Mouse (Mus musculus): ENCODE results near the gene Hspg2. TPM values are rescaled to one million over a fixed set of nuclear protein-coding genes. Genes with fewer than 3 reads are reported as not detected.
A peak's percentile ranks its signal among the peaks of the same experiment; 100 is the strongest.

The Hspg2 gene
- polyA plus RNA-seq, 1 experiment from 2014 or later, result 15.2 TPM

DNA sequence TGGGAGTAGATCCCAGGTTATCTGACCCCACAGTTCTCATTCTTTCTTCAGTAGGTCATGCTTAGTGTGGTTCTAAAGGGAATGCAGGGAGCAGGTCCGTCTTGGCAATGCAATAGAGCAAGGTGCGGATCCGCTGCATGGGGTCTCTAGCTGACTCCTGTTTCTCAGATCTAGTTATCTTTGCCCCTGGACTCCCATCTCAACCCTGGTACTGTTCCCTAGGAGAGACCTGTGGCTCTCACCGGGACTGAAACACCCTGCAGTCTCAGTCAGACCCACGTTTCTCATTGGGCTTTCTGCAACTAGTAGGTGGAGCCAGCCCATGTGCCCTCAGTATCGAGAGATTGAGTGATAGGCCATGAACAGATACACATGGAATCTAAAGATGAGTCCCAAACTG, 9.0 kb downstream of the Hspg2 start:
- H3K4me1 ChIP-seq (replicated peaks), result peaks cover 98% of the 10 kb centered on the region
- no peaks in the 10 kb centered on the region for H3K9me3 ChIP-seq
- H3K27ac ChIP-seq, result peak overlapping the region; percentile 81; the same call in 1 of the 2 replicates
- WGBS, result 53% methylated on average over 6 of the region's 6 CpGs
- peaks cover 10% of the 10 kb centered on the region; the same call in 1 of the 2 replicates for H3K27me3 ChIP-seq (ENCODE audit: insufficient read depth, poor library complexity, severe bottlenecking)
- no peaks in the 10 kb centered on the region for H3K36me3 ChIP-seq
- H3K4me3 ChIP-seq, result no peak overlapping the region
- DNase-seq (ENCODE audit: low spot score), result no peak

DNA sequence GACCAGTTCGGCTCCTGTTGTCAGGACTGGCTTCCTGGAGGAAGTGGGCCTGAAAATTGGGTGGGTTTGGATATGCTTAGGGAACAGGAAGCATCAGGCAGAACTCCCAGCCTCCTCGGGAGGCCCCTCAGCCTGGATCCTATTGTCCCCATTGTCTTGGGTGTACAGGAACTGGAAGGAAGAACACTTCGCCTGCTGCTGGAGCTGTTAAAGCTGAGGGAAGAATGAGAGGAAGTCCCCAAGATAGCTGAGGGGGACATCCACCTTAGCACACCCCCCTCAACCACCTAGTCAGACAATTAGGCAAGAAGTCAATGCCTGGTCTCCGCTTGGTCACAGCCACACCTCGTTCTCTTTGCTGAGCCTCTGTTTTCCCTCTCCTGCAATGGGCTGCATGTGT, 9.7 kb downstream of the Hspg2 start:
- 63% methylated on average over 5 of the region's 5 CpGs for WGBS
- Histone ChIP-seq H3K9me3 (no peaks in the 10 kb centered on the region), H3K4me1 (replicated peaks) (peaks cover 93% of the 10 kb centered on the region), H3K27ac (peak overlapping the region; percentile 81), H3K36me3 (no peaks in the 10 kb centered on the region), H3K4me3 (no peak overlapping the region), H3K27me3 (ENCODE audit: insufficient read depth, poor library complexity, severe bottlenecking) (peaks cover 10% of the 10 kb centered on the region; the same call in 1 of the 2 replicates)
- no peak for DNase-seq (ENCODE audit: low spot score)

DNA sequence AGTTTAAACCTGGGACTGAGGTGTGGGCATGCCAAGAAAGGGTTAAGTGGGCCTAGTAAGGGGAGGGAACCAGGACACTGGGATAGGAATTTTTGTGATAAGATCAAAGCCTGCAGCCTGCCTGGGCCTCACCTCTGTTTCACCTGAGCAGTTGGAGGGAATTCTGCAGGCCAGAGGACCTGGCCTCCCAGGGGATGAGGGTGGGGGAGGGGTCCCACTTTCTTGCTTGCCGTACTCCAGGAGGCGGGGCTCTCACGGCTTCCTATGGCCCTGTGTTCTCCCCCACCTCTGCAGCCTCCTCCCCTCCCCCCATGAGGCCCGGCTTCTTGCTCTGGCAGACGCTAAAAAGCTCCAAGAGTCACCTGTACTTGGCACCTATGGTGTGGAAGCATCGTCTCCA, 11.2 kb downstream of the Hspg2 start:
- 16% methylated on average over 6 of the region's 6 CpGs for WGBS

DNA sequence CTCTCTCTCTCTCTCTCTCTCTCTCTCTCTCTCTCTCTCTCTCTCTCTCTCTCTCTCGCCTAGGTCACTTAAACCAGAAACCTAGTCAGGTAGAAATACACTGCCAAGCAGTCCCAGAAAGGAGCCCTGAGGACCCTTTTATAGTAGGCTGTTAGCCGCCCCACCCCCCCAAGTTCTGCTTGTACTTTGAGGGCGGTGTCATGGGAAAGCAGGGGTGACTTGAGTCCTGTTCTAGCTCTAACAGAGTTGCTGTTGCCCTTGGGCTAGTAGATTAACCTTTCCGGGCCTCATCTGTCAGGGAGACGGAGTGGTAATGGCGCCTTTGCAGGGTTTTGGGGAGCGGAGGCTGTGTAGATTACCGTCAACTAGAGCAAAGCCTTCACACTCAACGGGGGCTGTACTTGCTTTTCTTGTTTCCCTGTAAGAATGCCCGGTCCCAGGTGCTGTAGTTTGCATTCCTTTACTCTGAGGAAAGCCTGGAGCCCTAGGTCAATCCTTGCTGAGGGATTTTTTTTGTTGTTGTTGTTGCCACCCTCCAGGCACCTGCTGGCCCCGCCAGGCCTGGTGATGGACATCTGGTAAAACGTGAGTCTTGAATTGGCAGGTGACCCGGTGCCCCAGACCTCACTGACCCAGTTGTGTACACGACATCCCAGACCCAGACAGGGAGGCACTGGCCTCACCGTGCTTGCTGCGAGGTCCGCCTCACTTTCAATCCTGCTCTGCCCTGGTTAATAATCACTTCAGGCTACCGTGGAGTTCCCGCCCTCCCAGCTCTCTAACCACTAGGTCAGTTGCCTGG, 11.8 kb downstream of the Hspg2 start:
- Histone ChIP-seq H3K4me1 (replicated peaks) (peaks cover 94% of the 10 kb centered on the region), H3K27ac (peak overlapping the region; percentile 81)

More for the DNA sequence above, 11.2 kb downstream of the Hspg2 start:
- peak; percentile 48 for DNase-seq (ENCODE audit: low spot score)
- no peaks in the 10 kb centered on the region for H3K9me3 ChIP-seq
- peaks cover 10% of the 10 kb centered on the region; the same call in 1 of the 2 replicates for H3K27me3 ChIP-seq (ENCODE audit: insufficient read depth, poor library complexity, severe bottlenecking)
- H3K27ac ChIP-seq, result peak overlapping the region; percentile 81
- no peaks in the 10 kb centered on the region for H3K36me3 ChIP-seq
- H3K4me3 ChIP-seq, result 0 out of 2 replicates have a peak overlapping the region, but pooled peaks have one; percentile 20
- peaks cover 92% of the 10 kb centered on the region for H3K4me1 ChIP-seq (replicated peaks)

DNA sequence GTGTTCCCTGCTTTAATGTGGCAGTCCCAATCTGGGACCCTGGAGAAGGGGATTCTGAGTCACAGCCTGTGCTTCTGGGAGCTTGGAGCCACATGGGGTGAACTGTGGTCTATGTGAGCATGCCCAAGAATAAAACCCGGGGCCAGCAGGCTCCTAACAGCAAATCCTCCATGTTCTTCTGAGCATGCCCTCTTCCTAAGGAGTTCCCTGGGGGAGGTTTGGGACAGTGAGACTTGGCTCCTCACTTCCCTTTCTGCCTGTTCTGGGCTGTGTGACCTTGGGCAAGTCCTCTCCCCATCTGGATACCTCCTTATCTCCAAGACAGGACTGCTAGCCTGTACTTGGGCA, 12.4 kb downstream of the Hspg2 start:
- DNase-seq (ENCODE audit: low spot score), result no peak
- Histone ChIP-seq H3K27ac (peak overlapping the region; percentile 81), H3K27me3 (ENCODE audit: insufficient read depth, poor library complexity, severe bottlenecking) (peaks cover 10% of the 10 kb centered on the region; the same call in 1 of the 2 replicates), H3K4me1 (replicated peaks) (peaks cover 94% of the 10 kb centered on the region), H3K9me3 (no peaks in the 10 kb centered on the region), H3K4me3 (0 out of 2 replicates have a peak overlapping the region, but pooled peaks have one; percentile 3), H3K36me3 (no peaks in the 10 kb centered on the region)
- WGBS, result 29% methylated on average over 1 of the region's 1 CpGs

More for the DNA sequence above, 11.8 kb downstream of the Hspg2 start:
- Histone ChIP-seq H3K27me3 (ENCODE audit: insufficient read depth, poor library complexity, severe bottlenecking) (peaks cover 10% of the 10 kb centered on the region; the same call in 1 of the 2 replicates), H3K36me3 (no peaks in the 10 kb centered on the region), H3K4me3 (peak overlapping the region; percentile 20; the same call in 1 of the 2 replicates), H3K9me3 (no peaks in the 10 kb centered on the region)
- 15% methylated on average over 19 of the region's 19 CpGs for WGBS
- peak; percentile 29 for DNase-seq (ENCODE audit: low spot score)

DNA sequence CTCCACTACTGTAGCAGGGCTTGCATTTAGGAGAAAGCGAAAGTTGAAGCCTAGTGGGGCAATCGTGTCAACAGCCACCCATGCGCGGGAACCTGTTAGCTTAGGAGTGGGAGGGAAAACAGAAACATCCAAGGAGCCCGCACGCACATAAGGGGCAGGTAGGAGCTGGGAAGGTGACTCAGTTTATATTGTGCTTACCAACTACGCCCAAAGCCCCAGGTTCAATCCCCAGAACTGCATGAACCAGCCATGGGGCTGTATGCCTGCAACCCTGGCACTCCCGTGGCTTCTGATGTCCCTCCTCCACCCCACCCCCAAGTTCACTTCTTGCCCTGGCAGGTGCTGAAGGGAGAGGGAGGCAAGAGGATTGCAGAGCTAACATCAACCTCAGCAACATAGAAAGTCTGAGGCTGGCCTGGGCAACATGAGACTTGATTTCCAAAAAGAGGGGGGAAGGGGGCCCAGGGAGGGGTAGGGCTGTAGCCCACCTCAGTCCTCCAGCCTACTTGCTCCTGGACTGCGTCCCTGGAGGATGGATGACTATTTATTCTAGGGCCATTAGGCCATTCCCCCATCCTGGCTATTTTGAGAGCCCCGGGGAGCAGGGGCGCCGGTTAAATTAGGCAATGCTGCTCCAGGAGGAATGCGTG, 12.9 kb downstream of the Hspg2 start:
- no peak overlapping the region for H3K4me3 ChIP-seq
- peaks cover 94% of the 10 kb centered on the region for H3K4me1 ChIP-seq (replicated peaks)
- DNase-seq (ENCODE audit: low spot score), result no peak

DNA sequence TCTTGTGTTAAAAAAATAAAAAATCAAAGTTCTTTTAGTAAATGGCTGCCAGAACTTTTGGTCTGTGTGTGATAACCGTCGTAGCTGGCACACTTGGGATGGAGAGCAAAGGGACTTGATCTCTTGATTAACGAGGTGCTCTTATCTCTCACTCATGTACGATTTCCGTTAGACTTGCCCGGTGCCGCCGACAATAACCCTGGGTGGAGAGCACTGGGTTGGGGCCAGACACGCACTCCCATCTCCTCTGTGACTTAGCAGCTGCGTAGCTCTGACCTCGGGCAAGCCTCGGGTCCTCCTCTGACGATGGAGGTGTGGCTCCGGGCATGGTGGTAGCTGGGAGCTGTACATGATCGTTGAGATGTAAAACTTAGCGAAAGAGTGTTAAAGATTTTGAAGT, 15.3 kb downstream of the Hspg2 start:
- Histone ChIP-seq H3K9me3 (no peaks in the 10 kb centered on the region), H3K27ac (peak overlapping the region; percentile 60; the same call in 1 of the 2 replicates), H3K4me1 (replicated peaks) (peaks cover 94% of the 10 kb centered on the region), H3K27me3 (ENCODE audit: insufficient read depth, poor library complexity, severe bottlenecking) (peaks cover 10% of the 10 kb centered on the region; the same call in 1 of the 2 replicates), H3K4me3 (no peak overlapping the region), H3K36me3 (no peaks in the 10 kb centered on the region)
- DNase-seq (ENCODE audit: low spot score), result no peak
- 87% methylated on average over 16 of the region's 16 CpGs for WGBS

More for the DNA sequence above, 12.9 kb downstream of the Hspg2 start:
- Histone ChIP-seq H3K27ac (peak overlapping the region; percentile 81), H3K27me3 (ENCODE audit: insufficient read depth, poor library complexity, severe bottlenecking) (peaks cover 10% of the 10 kb centered on the region; the same call in 1 of the 2 replicates), H3K36me3 (no peaks in the 10 kb centered on the region), H3K9me3 (no peaks in the 10 kb centered on the region)
- WGBS, result 63% methylated on average over 13 of the region's 13 CpGs

DNA sequence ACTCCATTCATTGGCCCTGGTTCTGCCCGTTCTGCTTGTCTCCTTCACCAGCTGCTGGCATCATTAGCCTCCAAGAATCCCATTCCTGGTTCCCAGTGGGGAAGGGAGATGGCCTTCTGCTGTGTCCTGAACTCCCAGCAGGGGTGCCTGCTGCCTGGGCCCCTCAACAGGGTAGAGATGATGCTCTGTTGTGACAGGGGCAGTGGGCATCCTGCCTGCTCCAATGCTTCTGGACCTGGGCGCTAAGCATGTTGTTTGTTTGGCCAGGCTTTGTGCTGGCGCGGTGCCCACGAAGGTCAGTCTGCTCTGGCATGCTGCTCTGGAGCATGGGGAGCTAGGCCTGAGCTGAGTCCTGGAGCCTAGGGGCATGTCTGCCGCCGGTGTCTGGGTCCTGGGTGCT, 16.0 kb downstream of the Hspg2 start:
- Histone ChIP-seq H3K27me3 (ENCODE audit: insufficient read depth, poor library complexity, severe bottlenecking) (peaks cover 6% of the 10 kb centered on the region; the same call in 1 of the 2 replicates), H3K4me1 (replicated peaks) (peaks cover 94% of the 10 kb centered on the region), H3K4me3 (no peak overlapping the region), H3K27ac (peak overlapping the region; percentile 60), H3K36me3 (no peaks in the 10 kb centered on the region), H3K9me3 (no peaks in the 10 kb centered on the region)
- no peak for DNase-seq (ENCODE audit: low spot score)
- 78% methylated on average over 7 of the region's 7 CpGs for WGBS

DNA sequence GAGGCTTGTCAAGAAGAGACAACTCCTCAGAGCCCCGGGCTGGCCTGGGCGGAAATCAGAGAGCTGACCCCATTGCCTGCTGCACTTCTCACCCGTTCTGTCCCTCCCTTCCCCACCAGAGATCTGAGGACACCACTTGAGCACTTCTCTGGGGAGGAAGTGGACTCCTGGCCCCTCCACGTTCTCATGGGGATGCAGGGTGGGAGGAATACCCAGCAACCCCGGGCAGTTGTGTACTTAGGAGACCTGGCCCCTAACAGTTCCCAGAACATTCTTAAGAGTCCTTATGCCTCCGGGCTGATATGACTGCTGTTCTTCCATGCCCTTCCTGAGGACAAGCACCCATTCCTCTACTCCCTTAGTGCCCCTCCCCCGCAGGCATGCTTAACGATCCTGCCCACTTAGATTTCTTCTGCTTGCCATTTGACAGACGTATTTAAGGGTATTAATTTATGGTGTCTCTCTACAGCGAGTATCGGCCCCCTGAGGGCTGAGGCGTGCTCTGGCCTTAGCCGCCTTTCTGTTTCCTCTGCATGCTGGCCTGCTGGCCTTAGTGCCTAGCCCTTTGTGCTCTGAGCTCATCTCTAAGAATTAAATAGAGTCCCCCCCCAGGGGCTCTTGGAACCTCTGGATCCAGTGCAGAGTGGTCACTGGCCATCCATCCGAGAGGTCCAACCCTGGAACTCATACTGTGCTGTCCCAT, 16.8 kb downstream of the Hspg2 start:
- WGBS, result 42% methylated on average over 14 of the region's 14 CpGs
- H3K4me3 ChIP-seq, result 0 out of 2 replicates have a peak overlapping the region, but pooled peaks have one; percentile 13

DNA sequence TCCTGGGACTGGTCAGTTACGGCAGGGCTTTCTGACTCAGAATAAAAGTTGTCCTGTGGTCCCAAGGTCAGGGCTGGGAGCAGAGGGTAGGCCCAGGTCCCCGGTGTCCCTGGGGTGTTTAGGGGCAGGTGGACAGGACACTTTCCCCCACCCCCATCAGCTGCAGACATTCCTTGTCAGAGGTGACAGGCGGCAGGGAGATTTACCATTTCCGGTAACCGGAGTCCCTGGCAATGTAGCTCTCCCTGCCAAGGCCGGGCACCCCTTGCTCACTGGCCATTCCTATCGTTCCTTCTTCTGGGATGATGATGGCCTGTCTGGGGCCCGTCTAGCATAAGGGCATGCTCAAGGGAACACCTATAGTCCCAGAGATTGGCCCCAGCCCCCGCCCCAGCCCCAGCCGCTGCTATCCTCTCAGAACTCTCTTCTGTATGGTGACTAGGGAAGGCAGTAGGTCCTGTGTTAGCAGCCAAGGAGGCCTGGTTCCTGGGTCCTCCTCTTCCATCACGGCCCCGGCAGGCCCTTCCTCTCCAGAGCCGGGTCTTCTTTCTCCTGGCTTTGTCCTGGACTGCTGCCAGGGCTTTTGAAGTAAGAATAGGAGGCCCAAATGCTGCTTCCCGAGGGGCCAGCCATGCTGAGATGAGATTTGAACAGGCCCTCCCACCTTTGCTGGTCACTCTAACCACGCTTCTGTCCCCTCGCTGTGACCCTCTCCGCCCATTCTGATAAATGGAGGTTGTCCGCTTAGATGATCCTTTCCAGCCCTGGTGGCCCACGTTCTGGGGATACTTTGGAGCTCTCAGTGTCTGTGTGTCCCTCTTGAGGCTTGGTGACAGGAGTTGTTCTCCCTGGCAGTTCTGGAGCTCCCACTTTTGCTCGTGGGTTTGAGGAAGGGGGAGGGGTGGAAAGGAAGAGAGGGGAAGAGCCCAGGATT, 17.8 kb downstream of the Hspg2 start:
- no peak for DNase-seq (ENCODE audit: low spot score)
- peak overlapping the region; percentile 9; the same call in 1 of the 2 replicates for H3K4me3 ChIP-seq
- no peaks in the 10 kb centered on the region for H3K27me3 ChIP-seq (ENCODE audit: insufficient read depth, poor library complexity, severe bottlenecking)
- peaks cover 85% of the 10 kb centered on the region for H3K4me1 ChIP-seq (replicated peaks)
- 39% methylated on average over 20 of the region's 20 CpGs for WGBS
- no peaks in the 10 kb centered on the region for H3K36me3 ChIP-seq
- H3K9me3 ChIP-seq, result no peaks in the 10 kb centered on the region
- H3K27ac ChIP-seq, result peak overlapping the region; percentile 84

More for the DNA sequence above, 16.8 kb downstream of the Hspg2 start:
- H3K27me3 ChIP-seq (ENCODE audit: insufficient read depth, poor library complexity, severe bottlenecking), result no peaks in the 10 kb centered on the region
- peak overlapping the region; percentile 84 for H3K27ac ChIP-seq
- H3K9me3 ChIP-seq, result no peaks in the 10 kb centered on the region
- H3K36me3 ChIP-seq, result no peaks in the 10 kb centered on the region
- H3K4me1 ChIP-seq (replicated peaks), result peaks cover 94% of the 10 kb centered on the region
- no peak for DNase-seq (ENCODE audit: low spot score)

DNA sequence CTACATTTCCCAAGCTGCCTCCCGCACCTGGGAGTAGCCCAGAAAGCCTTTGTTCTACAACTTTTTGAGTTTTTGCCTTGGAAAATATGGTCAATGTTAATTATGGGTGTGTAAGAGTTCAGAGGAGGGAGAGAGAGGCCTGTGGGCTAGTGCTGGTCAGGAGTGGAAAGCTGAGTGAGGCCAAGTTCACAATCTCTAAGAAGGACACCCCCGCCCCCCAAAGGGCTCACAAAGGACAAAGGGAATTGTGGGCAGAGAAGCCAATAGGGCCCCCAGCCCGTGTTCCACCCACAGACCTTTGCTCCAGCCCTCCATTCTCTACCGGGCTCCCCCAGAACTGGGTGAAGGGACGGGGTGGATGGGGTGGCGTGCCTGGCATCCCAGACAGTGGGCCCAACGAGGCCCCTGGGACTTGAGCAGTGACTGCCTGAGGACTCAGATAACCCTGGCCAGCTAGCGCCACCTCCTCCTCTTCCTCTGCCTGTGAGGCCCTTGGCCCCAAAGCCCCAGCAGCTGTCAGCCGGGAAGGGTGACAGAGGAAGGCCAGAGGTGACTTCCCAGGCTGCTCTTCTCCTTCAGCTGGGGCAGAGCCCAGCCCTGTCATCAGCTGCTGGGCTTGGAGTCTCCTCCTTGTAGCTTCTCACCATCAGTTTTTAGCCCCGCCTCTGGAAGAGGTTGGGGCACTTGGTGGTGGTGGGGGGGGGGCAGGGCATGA, 18.9 kb downstream of the Hspg2 start:
- Histone ChIP-seq H3K9me3 (no peaks in the 10 kb centered on the region), H3K4me1 (replicated peaks) (peaks cover 78% of the 10 kb centered on the region), H3K27me3 (ENCODE audit: insufficient read depth, poor library complexity, severe bottlenecking) (no peaks in the 10 kb centered on the region), H3K4me3 (peak overlapping the region; percentile 16; the same call in 1 of the 2 replicates), H3K36me3 (no peaks in the 10 kb centered on the region), H3K27ac (peak overlapping the region; percentile 84)
- WGBS, result 41% methylated on average over 10 of the region's 10 CpGs
- DNase-seq (ENCODE audit: low spot score), result peak; percentile 57

All from hindbrain, embryonic 10.5 days (tissue).